Mouse (Mus musculus) small intestine, adult 2 months (tissue): Measurements from ENCODE around the gene Arhgef33.

Source experiments
- CTCF ChIP-seq: fragments of 200-500 bp; IDR thresholded peaks from 2 replicates; pipeline ENCODE4 v1.5.1; 2012; ENCODE audit warnings: low read depth, mild to moderate bottlenecking, control low read depth, inconsistent platforms, low read length, moderate library complexity, mixed read lengths; ENCODE audit not compliant: insufficient replicate concordance, insufficient read length; ENCODE audit errors: extremely low read depth
- POLR2A ChIP-seq: fragments of 200-500 bp; IDR thresholded peaks from 2 replicates; pipeline ENCODE4 v1.6.1; 2012; ENCODE audit warnings: low read depth, mild to moderate bottlenecking, control low read depth, inconsistent platforms, low read length, moderate library complexity

- TF ChIP-seq CTCF, result no peak
- no peak for TF ChIP-seq POLR2A
Measured at GRCm38 (mm10) chr17:80445433-80445832, 138.2 kb downstream of the Arhgef33 start.
